Mouse (Mus musculus): ENCODE results near the gene Adcyap1r1.

Adcyap1r1 gene

DNA sequence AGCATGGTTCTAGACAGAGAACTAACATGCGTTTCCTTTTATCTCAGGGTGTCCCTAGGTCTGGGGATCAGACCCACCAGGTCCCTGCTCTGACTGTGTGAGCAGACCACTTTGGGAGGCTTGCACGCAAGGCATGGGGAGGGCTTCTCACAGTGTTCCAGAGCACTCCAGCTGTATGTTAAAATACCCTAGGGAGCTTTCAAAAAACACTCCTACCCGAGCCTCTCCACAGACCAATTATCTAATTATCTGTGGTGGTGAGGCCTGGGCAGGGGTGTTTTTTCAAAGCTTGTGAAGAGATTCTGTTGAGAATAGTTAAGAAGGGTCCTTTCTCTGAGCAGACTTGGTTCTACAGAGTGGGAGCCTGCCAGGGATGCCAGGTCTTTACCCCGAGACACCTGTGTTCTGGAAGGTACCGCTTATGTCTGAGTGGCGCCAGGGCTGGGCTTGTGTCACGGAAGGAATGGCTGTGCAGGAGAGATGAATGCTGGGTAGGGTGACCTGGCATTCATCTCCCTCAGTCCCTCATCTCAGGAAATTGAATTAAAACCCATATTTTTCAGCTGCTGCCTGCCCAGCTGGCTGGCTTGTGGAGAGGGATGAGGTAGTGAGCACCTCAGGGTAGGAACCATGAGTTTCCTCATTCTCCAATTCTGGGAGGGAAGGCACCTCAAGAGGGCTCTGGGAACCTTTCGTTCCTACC is 2.7 kb upstream of the Adcyap1r1 start:
- DNase-seq (ENCODE audit: low spot score in 2 of 2) = no peak

DNA sequence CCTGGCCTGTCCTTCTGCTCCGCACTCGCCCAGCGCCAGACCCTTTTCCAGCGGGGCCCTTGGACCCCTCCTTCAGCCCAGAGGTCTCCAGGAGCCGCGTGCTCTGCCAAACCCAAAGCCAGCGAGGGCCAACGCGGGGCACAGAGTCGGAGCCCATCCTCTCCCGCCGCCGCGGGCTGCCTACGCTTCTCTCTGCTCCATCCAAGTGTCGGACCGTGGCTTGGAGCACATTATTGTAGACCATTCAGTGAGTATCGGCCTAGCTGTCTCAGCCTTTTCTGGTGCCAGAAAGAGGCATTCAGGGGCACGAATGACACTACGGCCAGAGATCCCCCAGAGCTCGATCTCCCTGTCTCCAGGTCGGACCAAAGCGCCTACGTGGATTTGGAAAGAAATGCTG is 603 bp downstream of the Adcyap1r1 start:
- no peak for DNase-seq (ENCODE audit: low spot score in 2 of 2)

DNA sequence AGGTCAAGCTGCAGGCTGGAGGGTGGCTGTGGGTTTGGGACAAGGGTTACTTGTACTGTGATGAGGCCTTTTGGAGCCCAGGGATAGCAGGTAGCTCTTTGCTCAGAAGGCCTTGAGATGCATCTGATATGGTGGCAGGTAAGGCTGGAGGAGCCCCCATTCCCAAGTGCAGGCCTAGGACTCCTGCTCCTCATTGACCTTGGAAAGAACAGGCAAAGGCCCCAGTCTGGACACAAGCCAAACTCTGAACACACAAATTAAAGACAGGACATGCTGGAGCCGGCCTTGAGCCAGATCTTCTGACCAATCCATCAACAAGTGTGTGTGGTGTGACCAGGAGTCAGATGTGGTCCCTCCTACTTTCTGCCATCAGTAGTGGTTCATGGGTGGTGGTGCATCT is 1.8 kb downstream of the Adcyap1r1 start:
- DNase-seq (ENCODE audit: low spot score in 2 of 2) = no peak

DNA sequence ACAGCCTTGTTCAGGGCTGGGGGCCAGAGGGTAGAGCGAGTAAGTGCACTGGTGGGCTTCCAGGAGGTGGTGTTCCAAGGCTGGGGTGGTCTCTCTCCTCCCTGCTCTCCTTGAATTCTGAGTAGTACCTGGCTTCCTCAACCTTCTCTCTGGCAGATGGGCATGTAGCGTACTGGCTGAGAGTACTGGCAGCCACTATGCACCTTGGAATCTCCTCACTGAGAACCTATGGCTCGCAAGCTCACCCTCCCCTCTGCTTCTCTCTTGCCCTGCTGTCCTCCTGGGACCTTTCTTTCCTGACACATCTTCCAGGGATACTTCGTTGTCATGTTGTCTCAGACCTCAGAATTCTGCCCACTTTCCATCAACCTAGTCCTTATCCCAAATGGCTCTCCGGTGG is 3.9 kb downstream of the Adcyap1r1 start:
- DNase-seq (ENCODE audit: low spot score in 2 of 2) = no peak

DNA sequence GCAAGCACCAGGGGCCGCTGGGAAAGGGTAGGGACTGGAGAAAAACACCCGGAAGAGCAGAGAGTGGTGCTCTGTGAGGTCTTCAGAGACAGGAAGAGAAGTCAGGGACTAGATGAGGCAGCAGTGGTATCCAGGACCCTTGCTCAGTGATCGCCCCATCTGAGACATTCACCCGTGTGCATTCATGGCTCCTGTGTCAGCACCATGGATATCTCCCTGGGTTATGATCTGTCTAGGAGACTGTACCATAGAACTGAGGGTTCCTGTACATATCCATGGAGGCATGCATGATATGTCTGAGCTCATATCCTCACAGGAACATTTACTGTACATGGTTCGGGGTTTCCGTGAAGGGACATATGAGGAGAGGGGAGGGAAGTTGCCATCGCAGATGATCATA is 5.9 kb downstream of the Adcyap1r1 start:
- DNase-seq (ENCODE audit: low spot score in 2 of 2) = no peak

DNA sequence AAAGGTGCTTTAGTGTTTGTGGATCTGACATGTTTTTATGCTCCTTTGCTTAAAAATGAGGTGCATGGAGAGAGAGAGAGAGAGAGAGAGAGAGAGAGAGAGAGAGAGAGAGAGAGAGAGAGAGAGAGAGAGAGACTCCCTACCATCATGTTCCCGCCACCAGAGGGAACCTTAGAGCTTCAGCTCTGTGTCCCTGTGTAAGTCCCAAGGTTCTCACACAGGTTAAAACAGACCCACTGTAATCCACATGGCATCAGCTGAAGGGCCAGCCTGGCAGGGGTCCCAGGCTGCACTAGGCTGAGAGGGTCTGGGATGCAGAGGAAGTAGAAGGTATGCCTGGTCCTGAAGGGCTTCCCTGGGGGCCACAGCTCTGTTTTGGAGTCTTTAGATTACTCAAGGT is 6.4 kb downstream of the Adcyap1r1 start:
- DNase-seq (ENCODE audit: low spot score in 2 of 2) = no peak

DNA sequence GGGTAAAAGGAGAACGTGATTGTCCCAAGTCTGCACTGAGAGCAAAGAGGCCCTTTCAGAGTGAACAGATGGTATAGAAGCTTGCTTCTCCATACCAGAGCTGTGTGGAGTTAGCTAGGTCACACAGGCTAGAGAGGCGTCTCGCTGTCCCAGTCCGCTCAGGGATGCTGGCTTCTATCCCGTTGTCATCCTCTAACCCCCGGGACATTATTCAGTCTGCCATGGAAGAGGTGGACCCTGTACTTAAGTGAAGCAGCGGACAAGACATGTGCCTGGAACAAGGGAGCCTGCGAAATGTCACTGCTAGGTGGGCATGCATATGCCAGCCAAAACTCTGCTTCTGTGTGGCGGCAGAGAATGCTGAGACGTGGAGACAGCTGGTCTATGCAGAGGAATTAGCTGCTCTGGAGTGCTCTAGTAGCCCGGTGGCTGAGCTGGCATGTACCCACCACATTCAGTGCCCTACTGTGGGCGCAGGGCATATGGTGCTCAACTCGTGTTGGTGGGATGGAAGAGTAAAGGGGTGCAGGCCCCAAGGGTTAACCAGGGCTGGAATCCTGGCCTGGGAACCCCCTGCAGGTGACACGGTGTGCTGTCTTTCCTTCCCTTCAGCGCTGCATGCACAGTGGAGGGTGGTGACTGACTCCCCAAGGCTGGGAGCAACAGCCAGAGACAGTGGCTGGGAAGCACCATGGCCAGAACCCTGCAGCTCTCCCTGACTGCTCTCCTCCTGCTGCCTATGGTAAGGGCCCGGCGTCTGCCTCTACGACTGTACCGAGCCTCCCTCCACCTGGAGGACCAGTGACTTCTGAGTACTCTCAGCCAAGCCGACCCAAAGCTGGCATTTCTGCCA is 8.0 kb downstream of the Adcyap1r1 start:
- no peak for DNase-seq (ENCODE audit: low spot score in 2 of 2)

DNA sequence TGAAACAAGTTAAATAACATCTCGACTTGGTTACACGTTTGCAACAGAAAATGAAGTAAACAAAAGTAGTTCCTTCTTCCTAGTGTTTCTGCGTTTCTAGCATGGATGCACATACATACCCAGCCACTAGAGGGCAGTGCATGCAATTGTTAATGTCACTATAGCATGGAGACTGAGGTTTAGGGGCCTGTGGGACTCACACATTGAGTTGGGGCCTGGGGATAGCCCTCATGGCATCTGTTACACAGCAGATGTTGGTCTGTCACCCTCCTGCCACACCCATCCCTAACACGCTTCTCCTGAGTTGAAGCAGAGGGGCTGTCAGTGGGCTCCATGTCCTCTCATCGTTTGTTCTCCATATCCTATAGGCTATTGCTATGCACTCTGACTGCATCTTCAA is 9.4 kb downstream of the Adcyap1r1 start:
- DNase-seq (ENCODE audit: low spot score in 2 of 2) = no peak

DNA sequence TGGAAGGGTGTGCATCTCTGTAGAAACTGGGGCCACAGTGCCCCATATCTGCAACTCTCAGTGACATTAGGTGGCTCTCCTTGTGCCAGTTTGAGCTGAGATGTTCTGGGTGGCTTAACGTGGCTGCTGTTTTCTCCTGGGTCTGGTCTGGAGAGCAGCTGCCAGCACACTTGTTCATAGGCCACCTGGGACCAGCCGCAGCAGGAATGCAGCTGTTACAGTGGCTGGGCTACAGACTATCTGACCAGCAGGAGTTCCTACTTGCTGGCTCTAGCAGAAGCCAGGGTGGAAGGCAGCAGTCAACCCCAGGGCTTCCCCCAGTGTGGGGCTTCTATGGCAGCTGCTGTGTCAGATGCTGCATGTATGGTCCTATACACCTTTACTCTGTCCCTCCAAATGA is 9.9 kb downstream of the Adcyap1r1 start:
- no peak for DNase-seq (ENCODE audit: low spot score in 2 of 2)

DNA sequence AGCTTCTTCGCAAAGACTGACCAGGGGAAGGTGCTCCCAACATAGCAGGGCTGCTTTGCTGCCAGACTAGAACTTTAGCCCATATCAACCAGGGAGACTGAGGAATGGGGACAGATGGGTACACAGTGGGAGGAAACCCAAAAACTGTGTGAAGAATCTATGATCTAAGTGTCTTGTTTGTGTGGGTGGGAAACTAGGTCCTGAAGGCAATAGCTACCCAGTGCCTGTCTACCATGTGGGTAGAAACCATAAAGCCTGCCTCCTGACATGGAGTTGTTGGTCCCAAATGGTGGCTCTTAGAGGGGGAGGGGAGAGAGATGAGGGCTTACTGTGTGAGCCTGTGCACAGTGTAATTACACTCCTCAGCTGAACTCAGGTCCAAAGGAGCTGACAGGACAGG is 10.6 kb downstream of the Adcyap1r1 start:
- no peak for DNase-seq (ENCODE audit: low spot score in 2 of 2)

DNA sequence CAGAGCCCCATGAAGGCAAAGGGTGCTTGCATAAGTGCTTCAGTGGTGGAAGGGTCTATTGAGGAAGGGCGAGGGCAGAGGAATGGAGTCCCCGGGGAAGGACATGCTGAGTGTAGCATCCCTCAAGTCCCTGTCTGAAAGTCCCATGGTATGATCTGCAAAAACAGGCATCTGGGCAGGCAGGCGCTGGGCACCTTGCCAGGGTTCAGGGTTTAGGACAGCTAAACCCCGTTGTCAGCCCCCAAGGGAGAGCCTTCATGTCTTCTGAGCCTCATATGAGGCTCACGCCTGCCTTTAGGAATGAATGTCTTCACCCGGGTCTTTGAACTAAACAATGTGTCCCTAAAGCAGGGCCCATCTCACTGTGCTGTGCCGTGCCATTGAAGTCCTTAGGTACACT is 12.2 kb downstream of the Adcyap1r1 start:
- DNase-seq (ENCODE audit: low spot score in 2 of 2) = no peak

DNA sequence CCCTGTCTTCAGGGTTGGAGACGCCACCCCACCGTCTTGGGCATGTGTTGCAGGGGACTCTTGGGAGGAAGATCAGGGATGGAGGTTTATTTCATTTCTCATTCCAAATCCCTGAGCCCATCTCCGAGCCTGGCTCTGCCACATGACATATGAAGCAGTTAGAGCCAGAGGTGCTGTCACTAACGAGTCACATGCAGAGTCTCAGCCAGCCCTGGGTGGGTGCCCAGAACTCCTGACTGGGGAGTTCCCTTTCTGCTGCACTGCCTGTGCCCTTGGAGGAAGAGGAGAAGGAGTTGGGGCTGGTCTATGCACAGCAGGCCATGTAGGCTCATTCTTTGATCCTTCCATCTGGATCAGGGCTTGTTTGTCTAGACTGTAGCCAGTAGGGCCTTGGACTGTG is 13.5 kb downstream of the Adcyap1r1 start:
- DNase-seq (ENCODE audit: low spot score in 2 of 2) = no peak

DNA sequence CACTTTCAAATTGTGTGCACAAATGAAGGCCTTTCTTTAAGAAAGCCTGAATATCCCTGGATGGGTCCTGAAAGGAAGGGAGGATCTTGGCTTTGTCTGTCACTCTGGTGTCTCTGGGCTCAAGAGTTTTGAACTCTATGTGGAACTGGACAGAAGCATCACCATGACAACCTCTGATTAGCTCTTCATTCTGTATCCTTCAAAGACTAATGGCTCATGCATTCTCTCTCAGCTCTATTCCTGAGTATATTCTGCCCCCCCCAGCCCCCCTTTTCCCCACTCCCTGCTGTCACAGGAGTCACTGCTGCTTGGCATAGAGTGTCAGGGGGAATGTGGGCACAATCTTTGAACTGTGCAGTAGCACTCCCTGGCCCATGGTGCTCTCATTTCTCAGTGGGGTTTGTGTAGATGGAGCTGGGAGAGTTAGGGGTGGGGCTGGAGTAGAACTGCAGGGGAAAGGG is 14.6 kb downstream of the Adcyap1r1 start:
- DNase-seq (ENCODE audit: low spot score in 2 of 2) = no peak

DNA sequence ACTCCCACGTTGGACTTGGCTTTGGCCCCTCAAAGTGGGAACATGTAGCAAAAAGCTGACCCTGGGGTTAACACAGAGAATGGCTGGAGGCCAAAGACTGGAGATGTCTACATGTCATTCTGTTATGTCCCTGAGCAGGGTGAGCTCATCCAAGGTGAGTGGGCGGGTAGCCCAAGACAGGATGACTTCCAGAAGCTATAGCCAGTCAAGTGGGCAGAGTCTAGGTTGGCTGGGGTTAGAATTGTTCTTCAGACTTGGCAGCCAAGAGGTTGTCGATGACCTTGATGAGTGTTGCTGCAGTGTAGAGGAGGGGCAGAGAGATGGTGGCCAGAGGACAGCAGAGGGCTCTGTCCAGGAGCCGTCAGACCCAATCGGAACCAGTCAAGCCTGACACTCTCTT is 18.9 kb downstream of the Adcyap1r1 start:
- no peak for DNase-seq (ENCODE audit: low spot score in 2 of 2)

DNA sequence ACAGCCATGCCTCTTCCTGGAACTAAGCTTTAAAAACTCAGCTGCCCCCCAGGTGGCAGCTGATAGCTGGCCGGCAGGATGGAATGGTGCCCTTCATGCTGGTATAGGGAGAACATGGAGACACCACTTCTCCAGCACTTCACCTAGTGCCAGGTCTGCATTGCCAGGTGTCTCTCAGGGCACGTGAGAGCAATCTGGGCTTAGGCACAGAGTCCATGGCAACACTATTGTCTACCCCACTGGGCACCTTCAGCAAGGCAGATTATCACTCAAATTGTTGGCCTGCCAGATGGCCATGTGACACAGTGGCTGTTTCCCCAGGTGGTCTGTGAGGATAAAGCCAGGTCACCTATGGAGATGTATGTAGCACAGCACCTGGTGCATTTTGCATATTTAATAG is 20.6 kb downstream of the Adcyap1r1 start:
- DNase-seq (ENCODE audit: low spot score in 2 of 2) = no peak

DNA sequence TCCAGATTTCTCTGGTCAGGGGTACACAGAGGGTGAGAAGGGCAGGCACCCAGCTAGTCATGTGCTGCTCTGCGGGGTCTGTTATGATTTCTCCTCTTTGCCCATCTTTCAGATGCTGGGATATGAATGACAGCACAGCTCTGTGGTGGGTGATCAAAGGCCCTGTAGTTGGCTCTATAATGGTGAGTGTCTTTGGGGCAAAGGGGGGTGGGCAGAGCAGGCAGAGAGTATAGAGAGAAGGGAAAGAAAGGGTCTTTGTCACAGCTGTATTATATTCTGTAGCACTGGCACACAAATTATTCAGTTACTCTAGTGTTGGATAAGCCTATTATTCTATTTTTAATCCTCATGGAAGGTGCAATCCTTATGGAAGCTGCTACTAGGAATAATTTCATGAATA is 29.2 kb downstream of the Adcyap1r1 start:
- DNase-seq (ENCODE audit: low spot score in 2 of 2) = no peak

DNA sequence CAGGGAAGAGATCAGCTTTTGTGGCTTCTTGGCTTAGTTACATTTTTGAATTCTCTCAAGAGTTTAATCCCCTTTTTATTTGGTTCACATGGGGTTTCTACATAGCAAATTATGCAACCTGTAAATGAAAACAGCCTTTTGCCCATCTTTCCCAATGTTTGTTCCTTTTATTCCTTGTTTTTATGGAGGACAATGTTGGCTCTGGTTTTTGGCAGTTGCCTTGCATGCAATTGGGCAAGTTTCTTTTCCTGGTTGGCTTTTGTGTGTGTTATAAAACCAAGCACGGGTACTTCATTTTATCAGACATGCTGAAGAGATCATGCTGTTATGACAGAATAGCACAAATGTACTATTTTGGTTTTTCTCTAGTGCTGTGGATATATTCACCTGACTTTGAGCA is 30.7 kb downstream of the Adcyap1r1 start:
- DNase-seq (ENCODE audit: low spot score in 2 of 2) = no peak

DNA sequence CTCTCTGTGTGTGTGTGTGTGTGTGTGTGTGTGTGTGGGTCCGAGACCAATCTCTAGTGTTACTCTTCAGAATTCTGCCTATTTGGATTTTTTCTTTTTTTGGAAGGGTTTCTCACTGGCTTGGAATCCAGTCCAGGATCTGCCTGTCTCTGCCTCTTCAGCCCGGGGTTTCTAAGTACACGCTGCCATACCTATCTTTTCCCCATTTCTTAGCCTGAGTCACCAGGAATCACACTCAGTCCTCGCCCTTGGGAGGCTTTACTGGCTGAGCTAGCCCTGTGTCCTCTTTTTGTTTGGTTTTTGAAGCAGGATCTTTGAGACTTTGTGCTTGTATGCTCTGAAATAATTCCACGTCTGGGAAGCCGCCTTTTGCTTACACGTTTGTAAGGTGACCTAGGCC is 31.6 kb downstream of the Adcyap1r1 start:
- DNase-seq (ENCODE audit: low spot score in 2 of 2) = no peak

DNA sequence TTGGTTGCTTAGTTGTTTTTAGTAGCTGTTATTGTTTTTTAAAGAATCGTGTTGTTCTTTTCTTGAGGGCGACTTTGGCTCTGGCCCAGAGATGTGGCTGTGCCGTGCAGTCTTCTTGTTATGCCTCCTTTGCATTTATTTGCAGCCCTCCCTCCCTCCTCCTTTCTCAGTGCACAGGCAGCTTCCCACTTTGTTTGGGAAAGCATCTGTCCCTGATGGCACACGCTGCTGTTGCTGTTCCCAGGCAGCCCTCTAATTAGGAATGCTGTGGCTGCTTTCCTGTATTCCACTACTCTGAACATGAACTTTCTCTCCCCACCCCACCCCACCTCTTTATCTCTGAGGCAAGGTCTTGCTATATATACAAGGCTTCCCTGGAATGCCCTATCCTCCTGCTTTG is 32.4 kb downstream of the Adcyap1r1 start:
- DNase-seq (ENCODE audit: low spot score in 2 of 2) = no peak

DNA sequence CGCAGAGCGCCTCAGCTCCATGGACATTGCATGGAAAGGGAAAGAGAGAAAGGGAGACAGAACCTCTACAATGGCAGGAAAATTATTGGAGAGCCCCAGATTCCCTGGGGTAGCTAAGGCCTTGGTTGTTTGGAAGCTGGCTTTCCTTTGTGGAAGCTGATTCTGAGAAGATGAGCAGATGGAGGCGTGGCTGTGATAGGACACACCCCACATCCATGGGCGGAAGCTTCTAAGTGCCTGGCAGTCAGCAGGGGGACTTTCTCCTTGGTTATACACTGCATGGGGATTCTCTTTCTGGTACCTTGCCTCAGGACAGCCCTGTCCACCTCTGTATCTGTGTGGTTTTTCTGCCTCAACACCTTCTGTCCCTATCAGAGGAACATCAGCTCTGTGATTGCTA is 33.4 kb downstream of the Adcyap1r1 start:
- DNase-seq (ENCODE audit: low spot score in 2 of 2) = no peak

DNA sequence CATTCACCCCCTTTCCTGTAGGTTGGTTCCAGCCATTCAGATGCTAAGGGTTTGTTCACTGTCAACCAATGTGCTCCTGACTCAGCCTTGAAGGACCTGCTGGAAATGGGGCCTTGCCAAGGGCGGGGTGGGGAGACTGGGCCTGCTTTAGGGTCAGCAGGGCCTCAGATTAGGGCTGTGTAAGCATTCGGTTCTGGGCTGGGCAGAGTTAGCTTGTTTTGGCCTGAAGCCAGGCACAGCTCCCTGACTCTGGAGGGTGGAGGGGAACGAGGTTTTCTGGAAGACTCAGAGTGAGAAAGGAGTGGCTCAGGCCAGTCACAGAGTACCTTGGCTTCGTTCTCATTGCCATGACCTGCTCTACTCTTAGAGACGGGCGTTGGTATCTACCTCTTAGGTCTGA is 35.9 kb downstream of the Adcyap1r1 start:
- no peak for DNase-seq (ENCODE audit: low spot score in 2 of 2)

DNA sequence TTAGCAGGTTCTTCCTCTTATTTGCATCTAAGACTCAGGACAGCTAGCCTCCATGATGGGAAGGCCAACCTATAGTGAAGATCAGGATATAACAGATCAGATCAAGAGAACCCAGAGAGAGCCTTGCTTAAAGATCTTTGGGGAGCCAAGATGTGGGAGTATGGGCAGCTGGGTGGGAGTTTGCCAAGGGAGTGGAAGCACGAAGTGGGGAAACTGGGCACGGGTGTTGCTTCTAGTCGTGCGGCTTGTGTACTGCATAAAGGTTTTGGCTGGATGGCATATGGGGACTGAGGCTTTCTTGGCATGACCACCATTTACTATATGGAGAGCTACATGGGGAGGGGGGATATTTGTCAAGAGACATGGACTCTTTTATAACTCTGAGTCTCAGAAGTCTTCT is 44.4 kb downstream of the Adcyap1r1 start:
- DNase-seq (ENCODE audit: low spot score in 2 of 2) = no peak

DNA sequence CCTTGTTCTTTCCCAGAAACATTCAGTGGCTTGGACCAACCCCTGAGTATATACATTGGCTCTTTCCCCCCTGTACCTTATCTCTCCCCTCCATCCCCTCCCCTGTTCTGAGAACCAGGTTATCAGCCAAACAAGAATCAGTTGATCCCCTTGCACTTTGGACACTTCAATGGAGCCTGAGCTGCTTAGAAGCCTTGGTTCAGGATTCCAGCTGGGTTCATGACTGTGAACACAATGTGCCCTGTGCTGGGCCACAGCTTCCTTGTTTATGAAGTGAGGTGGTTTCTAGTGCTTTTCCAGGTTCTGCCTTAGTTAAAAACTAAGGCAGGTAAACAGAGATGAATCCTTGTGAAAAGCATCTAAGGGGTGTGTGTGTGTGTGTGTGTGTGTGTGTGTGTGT is 47.0 kb downstream of the Adcyap1r1 start:
- DNase-seq (ENCODE audit: low spot score in 2 of 2) = no peak

Data from natural killer cell, adult 2 months (primary cell).